Mouse (Mus musculus) forebrain, embryonic 16.5 days (tissue): ENCODE measurements around the gene Pde1c. TPM values are rescaled to one million over a fixed set of nuclear protein-coding genes. Genes with fewer than 3 reads are reported as not detected.
A peak's percentile ranks its signal among the peaks of the same experiment; 100 is the strongest.

Experiments
- ATAC-seq: fragments of 200-750 bp; cut with Nextera tagmentation; 2 replicates; pipeline ENCODE4 v1.8.0; 2017; ENCODE audit warnings: mild to moderate bottlenecking, moderate library complexity
- H3K27ac ChIP-seq: fragments of 300-500 bp; sonication (generic); 2 replicates; pipeline ENCODE4 v1.5.1; 2014; ENCODE audit warnings: low read length, control low read depth
- H3K27me3 ChIP-seq: fragments of 300-500 bp; sonication (generic); replicated peaks from 2 replicates; pipeline ENCODE4 v1.6.1; 2014; ENCODE audit warnings: low read length; ENCODE audit not compliant: control insufficient read depth, insufficient read depth
- H3K36me3 ChIP-seq: fragments of 300-500 bp; sonication (generic); 2 replicates; pipeline ENCODE4 v1.6.1; 2014; ENCODE audit not compliant: control insufficient read depth, insufficient read depth
- H3K4me1 ChIP-seq: fragments of 300-500 bp; sonication (generic); replicated peaks from 2 replicates; pipeline ENCODE4 v1.6.1; 2014; ENCODE audit warnings: low read length; ENCODE audit not compliant: control insufficient read depth, insufficient read depth
- H3K4me2 ChIP-seq: fragments of 300-500 bp; sonication (generic); 2 replicates; pipeline ENCODE4 v1.6.1; 2014; ENCODE audit warnings: mild to moderate bottlenecking, low read length, control low read depth
- H3K4me3 ChIP-seq: fragments of 300-500 bp; sonication (generic); replicated peaks from 2 replicates; pipeline ENCODE4 v1.5.1; 2014; ENCODE audit warnings: mild to moderate bottlenecking, low read length, control low read depth
- H3K9ac ChIP-seq: fragments of 300-500 bp; sonication (generic); replicated peaks from 2 replicates; pipeline ENCODE4 v1.6.1; 2014; ENCODE audit warnings: low read depth, low read length, control low read depth
- H3K9me3 ChIP-seq: fragments of 300-500 bp; sonication (generic); 2 replicates; pipeline ENCODE4 v1.6.1; 2016; ENCODE audit warnings: low read length; ENCODE audit not compliant: control insufficient read depth
- WGBS: fragments of 180-500 bp; shearing (Covaris S2); extraction: QIAGEN DNeasy Blood & Tissue Kit; methylation state at CpG from one replicate; pipeline ENCODE4 v1.1.7; 2014; 5-methylcytosine and 5-hydroxymethylcytosine counted together
- polyA plus RNA-seq: library from polyadenylated mRNA; unstranded; fragments of >200 nt; fragmentation: Nextera tagmentation; extraction: Ambion mirVana; gene quantifications from 2 replicates; pipeline ENCODE4 v1.2.1, GENCODE M21; 2015

Pde1c gene
- polyA plus RNA-seq, 1 experiment from 2014 or later, result 7.8 TPM

GRCm38 (mm10) chr6:56555848-56556247 lies 13.1 kb downstream of the Pde1c start:
- no peak overlapping the region for H3K27ac ChIP-seq

GRCm38 (mm10) chr6:56555382-56555781 lies 13.5 kb downstream of the Pde1c start:
- H3K27me3 ChIP-seq, result no peaks in the 10 kb centered on the region
- no peak overlapping the region; the same call in 1 of the 2 replicates for H3K27ac ChIP-seq
- WGBS, result 23% methylated on average over 4 of the region's 4 CpGs

More at GRCm38 (mm10) chr6:56555848-56556247, 13.1 kb downstream of the Pde1c start:
- Histone ChIP-seq H3K9me3 (no peaks in the 10 kb centered on the region), H3K4me2 (no peak overlapping the region), H3K9ac (no peak overlapping the region), H3K36me3 (no peaks in the 10 kb centered on the region), H3K27me3 (no peaks in the 10 kb centered on the region), H3K4me3 (no peak overlapping the region), H3K4me1 (peaks cover 4% of the 10 kb centered on the region; the same call in 1 of the 2 replicates)
- ATAC-seq, result 0 out of 2 replicates have a peak, but pooled peaks have one; percentile 3
- WGBS, result 63% methylated on average over 3 of the region's 3 CpGs

GRCm38 (mm10) chr6:56551022-56551421 lies 17.9 kb downstream of the Pde1c start:
- Histone ChIP-seq H3K9ac (no peak overlapping the region), H3K4me2 (no peak overlapping the region), H3K4me3 (no peak overlapping the region), H3K27ac (no peak overlapping the region), H3K9me3 (no peaks in the 10 kb centered on the region), H3K36me3 (no peaks in the 10 kb centered on the region), H3K27me3 (no peaks in the 10 kb centered on the region), H3K4me1 (peaks cover 4% of the 10 kb centered on the region; the same call in 1 of the 2 replicates)
- 80% methylated on average over 4 of the region's 4 CpGs for WGBS
- ATAC-seq, result no peak

More at GRCm38 (mm10) chr6:56555382-56555781, 13.5 kb downstream of the Pde1c start:
- Histone ChIP-seq H3K9me3 (no peaks in the 10 kb centered on the region), H3K4me2 (peak overlapping the region; percentile 11), H3K9ac (no peak overlapping the region), H3K4me3 (no peak overlapping the region), H3K36me3 (no peaks in the 10 kb centered on the region), H3K4me1 (peaks cover 4% of the 10 kb centered on the region; the same call in 1 of the 2 replicates)
- peak; percentile 88 for ATAC-seq

GRCm38 (mm10) chr6:56540247-56540646 lies 28.7 kb downstream of the Pde1c start:
- H3K27me3 ChIP-seq, result no peaks in the 10 kb centered on the region

GRCm38 (mm10) chr6:56534653-56535052 lies 34.2 kb downstream of the Pde1c start:
- Histone ChIP-seq H3K27me3 (no peaks in the 10 kb centered on the region), H3K9ac (no peak overlapping the region), H3K27ac (no peak overlapping the region), H3K4me3 (no peak overlapping the region), H3K4me1 (no peaks in the 10 kb centered on the region), H3K4me2 (no peak overlapping the region), H3K9me3 (no peaks in the 10 kb centered on the region), H3K36me3 (no peaks in the 10 kb centered on the region)
- ATAC-seq, result no peak

More at GRCm38 (mm10) chr6:56540247-56540646, 28.7 kb downstream of the Pde1c start:
- Histone ChIP-seq H3K36me3 (no peaks in the 10 kb centered on the region), H3K4me1 (no peaks in the 10 kb centered on the region), H3K9me3 (no peaks in the 10 kb centered on the region), H3K27ac (no peak overlapping the region), H3K4me3 (no peak overlapping the region), H3K4me2 (no peak overlapping the region), H3K9ac (no peak overlapping the region)
- WGBS, result 81% methylated on average over 5 of the region's 5 CpGs
- ATAC-seq, result no peak

GRCm38 (mm10) chr6:56532257-56532656 lies 36.6 kb downstream of the Pde1c start:
- Histone ChIP-seq H3K9me3 (no peaks in the 10 kb centered on the region), H3K36me3 (no peaks in the 10 kb centered on the region), H3K4me2 (no peak overlapping the region), H3K4me3 (no peak overlapping the region), H3K27ac (no peak overlapping the region), H3K9ac (no peak overlapping the region), H3K27me3 (no peaks in the 10 kb centered on the region), H3K4me1 (no peaks in the 10 kb centered on the region)
- no peak for ATAC-seq
- 86% methylated on average over 2 of the region's 2 CpGs for WGBS

GRCm38 (mm10) chr6:56523938-56524866 lies 44.7 kb downstream of the Pde1c start:
- no peak for ATAC-seq
- H3K27ac ChIP-seq, result no peak overlapping the region
- no peak overlapping the region for H3K4me2 ChIP-seq
- WGBS, result 80% methylated on average over 6 of the region's 6 CpGs
- no peak overlapping the region for H3K4me3 ChIP-seq
- no peaks in the 10 kb centered on the region for H3K4me1 ChIP-seq
- no peaks in the 10 kb centered on the region for H3K27me3 ChIP-seq
- no peak overlapping the region for H3K9ac ChIP-seq
- no peaks in the 10 kb centered on the region for H3K9me3 ChIP-seq
- H3K36me3 ChIP-seq, result no peaks in the 10 kb centered on the region

GRCm38 (mm10) chr6:56489161-56489560 lies 79.7 kb downstream of the Pde1c start:
- 67% methylated on average over 5 of the region's 5 CpGs for WGBS
- no peaks in the 10 kb centered on the region for H3K4me1 ChIP-seq
- no peak for ATAC-seq
- H3K9me3 ChIP-seq, result no peaks in the 10 kb centered on the region
- no peak overlapping the region for H3K27ac ChIP-seq
- no peaks in the 10 kb centered on the region for H3K36me3 ChIP-seq
- H3K27me3 ChIP-seq, result no peaks in the 10 kb centered on the region
- no peak overlapping the region for H3K4me3 ChIP-seq
- no peak overlapping the region for H3K4me2 ChIP-seq
- H3K9ac ChIP-seq, result no peak overlapping the region

- H3K9me3 ChIP-seq, result no peaks in the 10 kb centered on the region
- no peaks in the 10 kb centered on the region for H3K4me1 ChIP-seq
These were observed 83.8 kb downstream of the Pde1c start for GRCm38 (mm10) chr6:56485078-56485477.

More at GRCm38 (mm10) chr6:56485078-56485477, 83.8 kb downstream of the Pde1c start:
- H3K4me3 ChIP-seq, result no peak overlapping the region
- H3K27me3 ChIP-seq, result no peaks in the 10 kb centered on the region
- no peak overlapping the region for H3K4me2 ChIP-seq
- H3K27ac ChIP-seq, result no peak overlapping the region
- no peak overlapping the region for H3K9ac ChIP-seq
- no peaks in the 10 kb centered on the region for H3K36me3 ChIP-seq
- ATAC-seq, result no peak
- 73% methylated on average over 3 of the region's 3 CpGs for WGBS
